Mouse (Mus musculus): ENCODE measurements around the gene Ptpn14.

DNA sequence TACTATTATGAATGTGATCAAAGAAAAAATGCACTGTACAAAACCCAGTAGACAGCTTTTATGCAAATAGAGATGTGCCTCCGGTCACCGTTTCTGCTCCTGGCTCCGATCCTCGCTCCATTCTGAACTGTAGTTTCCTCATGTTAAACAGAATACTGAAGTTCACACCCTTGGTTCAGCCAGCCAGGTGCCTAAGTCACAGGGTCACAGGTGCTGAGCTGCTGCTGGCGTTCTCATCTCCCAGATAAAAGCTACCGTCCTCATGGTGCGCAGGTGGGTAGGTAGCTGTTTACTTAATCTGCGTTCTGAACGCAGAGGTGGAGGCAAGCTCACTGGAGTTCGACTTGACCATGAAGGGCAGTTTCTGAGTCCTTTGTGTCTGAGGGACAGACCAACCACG, 75.7 kb downstream of the Ptpn14 start:
- TF ChIP-seq CTCF (IDR thresholded peaks at IDR 0.05; ENCODE audit: low read depth, low read length): no peak
- TF ChIP-seq POLR2A (IDR thresholded peaks at IDR 0.05; ENCODE audit: borderline replicate concordance, low read depth, low read length): no peak

All from bone marrow macrophage, adult 2 months (primary cell).